Mouse (Mus musculus) c-Kit-positive CD71-negative TER-119-negative erythroid progenitor cells, embryonic 14.5 days (primary cell): Measurements from ENCODE around the gene Slc25a13.

Experiments
- DNase-seq: peaks from one replicate; pipeline ENCODE4 v3.0.0-alpha.2; 2013; ENCODE audit warnings: low read depth

Slc25a13 gene

GRCm38 (mm10) chr6:6112767-6113528 lies 104.0 kb downstream of the Slc25a13 start:
- no peak for DNase-seq

- DNase-seq, result no peak
Measured at GRCm38 (mm10) chr6:6107419-6107966, 109.5 kb downstream of the Slc25a13 start.

- no peak for DNase-seq
Measured at GRCm38 (mm10) chr6:6105586-6105985, 111.4 kb downstream of the Slc25a13 start.

GRCm38 (mm10) chr6:6103469-6103868 lies 113.5 kb downstream of the Slc25a13 start:
- no peak for DNase-seq

GRCm38 (mm10) chr6:6101605-6102004 lies 115.4 kb downstream of the Slc25a13 start:
- no peak for DNase-seq

GRCm38 (mm10) chr6:6100892-6101480 lies 116.0 kb downstream of the Slc25a13 start:
- no peak for DNase-seq

- no peak for DNase-seq
Measured at GRCm38 (mm10) chr6:6093978-6094377, 123.0 kb downstream of the Slc25a13 start.

- no peak for DNase-seq
Measured at GRCm38 (mm10) chr6:6093522-6093921, 123.5 kb downstream of the Slc25a13 start.

- no peak for DNase-seq
Measured at GRCm38 (mm10) chr6:6092497-6092896, 124.5 kb downstream of the Slc25a13 start.

- no peak for DNase-seq
Measured at GRCm38 (mm10) chr6:6091016-6091415, 126.0 kb downstream of the Slc25a13 start.

GRCm38 (mm10) chr6:6088151-6088550 lies 128.8 kb downstream of the Slc25a13 start:
- DNase-seq, result no peak

GRCm38 (mm10) chr6:6080484-6080883 lies 136.5 kb downstream of the Slc25a13 start:
- no peak for DNase-seq

GRCm38 (mm10) chr6:6077234-6077633 lies 139.7 kb downstream of the Slc25a13 start:
- DNase-seq, result no peak

GRCm38 (mm10) chr6:6075940-6076447 lies 141.0 kb downstream of the Slc25a13 start:
- DNase-seq, result no peak

- DNase-seq, result no peak
Measured at GRCm38 (mm10) chr6:6071038-6071437, 145.9 kb downstream of the Slc25a13 start.

- DNase-seq, result no peak
Measured at GRCm38 (mm10) chr6:6070015-6070414, 147.0 kb downstream of the Slc25a13 start.

GRCm38 (mm10) chr6:6067201-6067600 lies 149.8 kb downstream of the Slc25a13 start:
- DNase-seq, result no peak

- DNase-seq, result no peak
Measured at GRCm38 (mm10) chr6:6058548-6058947, 158.4 kb downstream of the Slc25a13 start.

GRCm38 (mm10) chr6:6053946-6054345 lies 163.0 kb downstream of the Slc25a13 start:
- no peak for DNase-seq

- no peak for DNase-seq
Measured at GRCm38 (mm10) chr6:6052696-6053095, 164.3 kb downstream of the Slc25a13 start.

- no peak for DNase-seq
Measured at GRCm38 (mm10) chr6:6046729-6047424, 170.1 kb downstream of the Slc25a13 start.

- no peak for DNase-seq
Measured at GRCm38 (mm10) chr6:6038773-6039550, 178.0 kb downstream of the Slc25a13 start.
